Mouse (Mus musculus) left cerebral cortex, postnatal 25 days (tissue): ENCODE results near the gene Mprip. TPM values are rescaled to one million over a fixed set of nuclear protein-coding genes. Genes with fewer than 3 reads are reported as not detected.
"Not testable (repeated sequence)": the region's sequence is repeated elsewhere in the genome, so short reads cannot be mapped to it uniquely, and the experiment has no call there.

ENCODE experiments used
- DNase-seq, 2 experiments: peaks; one replicate each; pipeline ENCODE4 v3.0.0; 2022; ENCODE audit warnings: low spot score in 2 of 2, mixed read lengths in 1 of 2
- intact Hi-C: fragments of 180-260 bp; cut with DNase I; formaldehyde crosslinking; loops from one replicate; pipeline ENCODE4 v1.15.1; 2025
- total RNA-seq, 2 experiments: library from RNA; stranded (reverse); gene quantifications; 2 replicates each; pipeline ENCODE4 v1.2.3; 2021

Mprip gene
- total RNA-seq, 2 experiments from 2014 or later = 276 to 292 TPM

DNA sequence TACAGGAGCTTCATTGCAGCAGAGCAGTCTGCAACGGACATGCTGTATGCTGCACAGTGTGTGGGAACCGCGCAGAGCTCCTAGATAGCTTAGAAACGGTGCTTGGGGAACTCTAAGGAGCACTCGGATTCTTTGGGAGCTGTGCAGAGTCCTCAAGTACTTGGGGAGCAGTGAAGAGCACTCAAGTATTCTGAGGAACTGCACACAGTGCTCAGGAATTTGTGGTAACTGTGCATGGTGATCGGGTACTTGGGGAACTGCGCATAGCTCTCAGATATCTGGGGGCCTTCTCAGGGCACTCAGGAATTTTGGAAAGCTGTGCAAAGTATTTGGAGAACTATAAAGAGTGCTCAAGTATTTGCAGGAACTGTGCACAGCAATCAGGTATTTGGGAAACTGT lies 16.1 kb upstream of the Mprip start:
- intact Hi-C loops = no loop called here

GRCm38 (mm10) chr11:59649058-59649457 lies 12.0 kb upstream of the Mprip start:
- intact Hi-C loops = no loop called here
- no peak for DNase-seq

More for the DNA sequence above, 16.1 kb upstream of the Mprip start:
- DNase-seq = no peak

GRCm38 (mm10) chr11:59653003-59653402 lies 8.1 kb upstream of the Mprip start:
- intact Hi-C loops = no loop called here
- no peak for DNase-seq

DNA sequence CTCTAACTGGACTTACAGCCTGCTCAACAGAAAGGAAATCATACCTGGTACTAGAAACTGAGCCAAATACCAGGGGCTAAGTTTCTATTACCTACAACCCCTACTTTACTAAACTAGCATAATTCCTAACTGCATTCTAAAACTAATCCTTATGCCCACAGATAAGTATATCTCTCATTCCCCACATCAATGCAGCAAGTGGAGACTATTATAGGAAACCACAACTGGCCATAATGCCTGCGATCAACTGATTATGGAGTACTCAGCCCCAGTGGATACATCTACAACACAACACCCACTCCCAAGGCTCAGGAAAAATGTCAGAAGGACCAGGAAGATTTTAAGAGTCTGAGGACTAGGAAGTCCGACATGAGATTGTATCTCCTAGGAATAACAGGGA lies 7.6 kb upstream of the Mprip start:
- no peak for DNase-seq
- intact Hi-C loops = no loop called here

GRCm38 (mm10) chr11:59655337-59655736 lies 5.8 kb upstream of the Mprip start:
- no peak for DNase-seq
- intact Hi-C loops = no loop called here

DNA sequence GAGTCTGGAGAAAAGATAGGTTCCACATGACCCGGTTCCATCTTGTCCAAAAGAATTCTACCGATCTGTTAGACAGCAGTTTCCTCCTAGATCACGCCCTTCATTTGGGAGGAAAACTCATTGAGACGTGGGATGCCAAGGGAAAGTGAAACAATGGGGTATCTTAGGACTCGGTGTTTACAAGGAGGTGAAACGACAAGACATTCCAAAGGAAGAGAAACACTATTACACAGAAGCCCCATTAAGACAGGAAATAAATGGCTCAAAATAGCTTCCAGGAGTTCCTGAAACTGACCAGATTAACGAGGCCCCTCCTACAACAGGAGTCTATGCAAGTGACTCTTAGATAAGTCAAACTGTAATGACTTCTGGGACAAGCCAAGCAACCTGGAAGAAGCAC lies 5.1 kb upstream of the Mprip start:
- intact Hi-C loops = no loop called here
- DNase-seq = no peak

- intact Hi-C loops = loop anchor here (5.0 kb wide), 2 partner anchors 46 to 71 kb away; no protein-coding TSS in a partner anchor
- DNase-seq = no peak
Measured at GRCm38 (mm10) chr11:59661601-59662248, 620 bp downstream of the Mprip start.

DNA sequence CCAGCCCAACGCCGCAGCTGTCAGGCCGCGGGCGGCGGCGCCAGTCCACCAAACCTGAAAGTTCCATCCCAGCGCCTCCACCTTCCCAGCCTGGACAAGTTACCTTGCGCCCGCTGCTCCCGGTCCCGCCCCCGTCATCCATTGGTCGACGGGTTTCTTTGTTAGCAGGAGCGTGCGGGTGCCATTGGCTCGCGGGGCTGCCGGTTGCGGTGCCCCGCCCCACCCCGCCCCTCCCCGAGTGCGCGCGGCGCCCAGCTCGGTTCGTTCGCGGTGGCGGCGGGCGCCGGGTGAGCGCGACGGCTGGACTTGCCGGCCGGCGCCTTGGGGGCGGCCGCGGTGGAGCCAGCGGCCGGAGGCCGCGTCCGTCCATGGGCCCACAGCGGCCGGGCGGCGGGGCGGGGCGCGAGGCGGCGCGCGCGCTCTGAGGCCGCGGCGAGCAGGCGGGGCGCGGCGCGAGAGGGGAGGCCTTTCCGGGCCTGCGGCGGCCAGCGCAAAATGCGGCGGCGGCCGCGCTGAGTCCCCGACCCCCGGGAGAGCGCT lies 1.2 kb downstream of the Mprip start:
- intact Hi-C loops = loop anchor here (5.0 kb wide), 2 partner anchors 45 to 70 kb away; no protein-coding TSS in a partner anchor
- DNase-seq = peak; percentile 97 to 98

- peak; percentile 10 to 29 for DNase-seq
- intact Hi-C loops = loop anchor here (5.0 kb wide), 2 partner anchors 44 to 69 kb away; no protein-coding TSS in a partner anchor
Measured at GRCm38 (mm10) chr11:59662877-59663775, 2.0 kb downstream of the Mprip start.

GRCm38 (mm10) chr11:59663776-59664320 lies 2.7 kb downstream of the Mprip start:
- no peak for DNase-seq
- intact Hi-C loops = loop anchor here (5.0 kb wide), 2 partner anchors 43 to 68 kb away; no protein-coding TSS in a partner anchor

DNA sequence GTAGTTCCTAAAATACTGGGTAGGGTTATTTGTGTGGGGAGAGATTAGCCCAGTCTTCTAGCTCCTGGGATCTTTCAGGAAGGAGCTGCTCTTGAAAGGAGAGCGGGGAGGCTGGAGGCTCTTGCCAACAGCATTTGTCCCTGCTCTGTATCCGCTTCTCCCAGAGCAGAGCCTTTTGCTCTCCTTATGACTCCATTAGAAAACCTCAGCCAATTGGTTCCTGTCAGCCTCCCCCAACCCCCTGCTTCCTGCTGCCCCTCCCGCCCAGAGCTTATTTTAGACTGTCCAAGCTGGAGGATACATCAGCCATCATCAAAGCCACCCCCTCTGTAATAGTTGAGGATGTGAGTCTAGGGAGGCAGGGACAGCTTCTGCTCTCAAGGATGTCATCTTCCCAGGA lies 3.7 kb downstream of the Mprip start:
- intact Hi-C loops = loop anchor here (5.0 kb wide), 2 partner anchors 42 to 67 kb away; no protein-coding TSS in a partner anchor
- peak; percentile 23 to 74 for DNase-seq

DNA sequence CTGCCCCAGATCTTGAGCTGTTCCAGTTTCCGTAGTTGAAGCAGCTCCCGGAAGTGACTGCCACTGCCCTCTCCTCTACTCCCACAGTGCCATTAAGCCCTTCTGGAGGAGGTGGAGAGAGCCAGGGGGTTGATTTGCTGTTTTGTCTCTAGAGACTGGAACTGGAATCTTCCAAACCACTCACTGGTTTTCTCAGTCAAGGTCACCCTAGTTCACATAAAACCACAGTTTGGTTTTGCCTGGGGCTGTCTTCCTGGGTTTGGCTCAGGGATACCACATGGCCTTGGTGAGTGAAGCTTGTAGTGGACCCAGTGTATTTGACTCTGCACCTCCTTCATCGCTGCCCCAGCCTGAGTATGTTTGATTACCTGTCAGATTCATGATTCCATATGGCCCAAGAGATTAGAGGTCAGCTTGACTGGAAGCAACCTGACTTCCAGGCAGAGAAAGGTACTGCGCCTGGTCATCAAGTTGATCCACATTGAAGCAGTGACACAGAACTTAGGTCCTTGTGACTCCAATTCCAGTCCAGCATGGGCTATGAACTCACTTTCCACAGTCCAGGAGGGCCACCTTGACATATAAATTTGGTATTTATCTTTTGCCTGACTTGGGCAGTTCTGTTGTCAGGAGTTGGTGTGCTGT lies 10.1 kb downstream of the Mprip start:
- no peak for DNase-seq
- intact Hi-C loops = no loop called here

DNA sequence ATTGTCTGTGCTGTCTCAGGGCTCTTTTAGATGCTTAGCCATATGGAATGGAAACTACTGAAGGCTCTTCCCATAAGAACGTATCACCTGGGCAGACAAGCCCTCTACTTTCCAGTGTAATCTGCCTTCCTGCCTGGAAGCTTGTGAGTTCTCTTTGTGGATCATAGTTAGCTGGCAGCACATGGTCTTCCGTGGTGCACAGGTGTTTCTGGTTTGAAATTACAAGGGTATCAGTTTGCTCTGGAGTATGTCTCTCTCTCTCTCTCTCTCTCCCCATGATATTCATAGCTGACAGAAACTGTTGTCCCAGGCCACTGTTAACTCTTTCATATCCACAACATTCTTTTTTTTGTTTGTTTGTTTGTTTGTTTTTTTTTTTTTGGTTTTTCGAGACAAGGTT lies 12.9 kb downstream of the Mprip start:
- intact Hi-C loops = no loop called here
- DNase-seq = no peak

GRCm38 (mm10) chr11:59674746-59675145 lies 13.6 kb downstream of the Mprip start:
- DNase-seq, intact Hi-C loops: not testable (repeated sequence)

DNA sequence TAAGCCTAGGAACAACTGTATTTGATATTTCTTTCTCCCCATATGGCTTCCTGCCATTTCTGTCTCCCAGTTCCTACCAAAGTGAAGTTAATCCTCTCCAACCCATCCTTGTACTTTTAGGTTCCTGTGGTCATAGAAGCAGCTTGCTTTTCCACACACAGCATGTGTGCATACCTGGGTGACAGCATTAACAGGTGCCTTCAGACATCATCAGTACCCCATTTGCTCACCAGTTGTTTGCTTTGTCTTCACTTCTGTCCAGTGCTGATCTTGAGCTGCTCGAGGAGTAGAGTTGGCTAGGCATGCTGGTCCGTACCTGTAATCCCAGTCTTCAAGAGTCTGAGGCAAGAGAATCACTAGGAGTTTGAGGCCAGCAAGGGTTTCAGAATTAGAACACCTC lies 16.7 kb downstream of the Mprip start:
- DNase-seq = no peak
- intact Hi-C loops = no loop called here

DNA sequence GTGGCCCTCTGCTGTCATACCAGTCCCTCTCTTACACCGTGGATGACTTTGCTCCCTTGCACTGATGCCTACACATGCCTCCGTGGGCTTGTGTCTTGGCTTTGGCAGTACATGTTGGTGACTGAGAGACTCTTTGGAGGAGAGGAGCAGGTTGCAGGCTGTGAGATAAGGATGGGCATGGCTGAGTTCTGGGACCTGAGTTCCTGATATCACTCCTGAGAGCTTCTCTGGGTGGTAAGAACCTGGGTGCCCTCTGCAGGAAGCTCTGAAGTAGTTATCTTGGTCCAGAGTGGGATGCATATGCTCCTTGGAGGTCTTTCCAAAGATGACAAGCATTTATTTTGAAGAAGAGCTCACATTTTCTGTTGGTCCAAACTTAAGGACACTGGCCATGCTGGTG lies 17.6 kb downstream of the Mprip start:
- intact Hi-C loops = no loop called here
- no peak for DNase-seq

DNA sequence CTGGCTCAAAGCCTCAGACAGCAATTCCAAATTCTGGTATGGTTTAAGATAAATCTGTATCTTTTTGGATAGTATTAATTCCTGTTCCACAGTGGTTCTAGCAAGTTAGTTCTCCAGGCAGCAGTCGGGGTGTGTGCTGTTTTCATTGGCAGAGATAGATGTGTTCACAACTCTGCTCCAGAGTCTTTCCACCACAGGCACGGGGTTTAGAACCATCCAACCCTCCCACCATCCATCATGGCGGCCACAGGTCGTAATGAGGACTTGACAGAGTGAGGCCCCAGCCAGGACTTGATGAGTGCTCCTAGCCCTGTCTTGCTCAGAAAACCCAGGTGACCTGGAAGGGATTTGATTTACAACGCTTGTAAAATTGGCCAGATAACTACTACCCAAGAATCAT lies 19.0 kb downstream of the Mprip start:
- intact Hi-C loops = no loop called here
- DNase-seq = no peak

DNA sequence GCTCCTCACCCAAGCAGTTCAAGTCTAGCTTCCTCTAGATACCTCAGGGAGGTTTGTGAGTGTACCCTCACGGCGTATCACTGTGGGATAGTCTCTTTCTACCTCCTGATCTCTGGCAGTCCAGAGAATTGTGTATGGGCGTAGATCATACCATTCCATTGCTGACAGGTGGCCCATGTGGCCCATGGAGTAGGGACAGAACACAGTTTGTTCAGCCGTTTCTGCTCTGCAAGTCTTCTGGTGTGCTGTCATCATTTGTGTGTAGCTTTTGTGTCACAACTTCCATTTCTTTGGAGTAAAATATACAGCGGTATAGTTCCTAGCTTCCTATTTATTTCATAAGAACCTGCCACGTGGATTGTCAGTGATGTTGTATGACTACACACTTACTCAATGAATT lies 23.9 kb downstream of the Mprip start:
- intact Hi-C loops = no loop called here
- no peak for DNase-seq

DNA sequence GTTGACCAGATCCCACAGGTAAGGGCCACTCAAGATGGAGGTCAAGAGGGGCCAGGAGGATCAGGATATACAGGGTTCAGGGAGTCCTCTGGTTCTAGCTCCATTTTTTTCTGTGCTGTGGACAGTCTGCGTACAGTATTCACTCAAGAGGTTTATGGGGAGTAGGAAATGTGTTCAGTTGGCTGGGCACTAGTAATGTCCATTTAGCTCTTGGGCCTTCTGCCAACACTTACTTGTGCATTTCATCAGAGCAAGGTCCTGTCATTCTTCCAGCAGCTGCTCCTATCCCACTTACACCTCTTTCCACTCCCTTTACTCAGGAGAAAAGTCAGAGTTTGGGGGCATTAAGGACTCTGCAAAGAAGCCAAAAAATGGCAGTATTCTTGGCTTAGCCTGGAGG lies 33.4 kb downstream of the Mprip start:
- intact Hi-C loops = no loop called here
- DNase-seq = no peak

DNA sequence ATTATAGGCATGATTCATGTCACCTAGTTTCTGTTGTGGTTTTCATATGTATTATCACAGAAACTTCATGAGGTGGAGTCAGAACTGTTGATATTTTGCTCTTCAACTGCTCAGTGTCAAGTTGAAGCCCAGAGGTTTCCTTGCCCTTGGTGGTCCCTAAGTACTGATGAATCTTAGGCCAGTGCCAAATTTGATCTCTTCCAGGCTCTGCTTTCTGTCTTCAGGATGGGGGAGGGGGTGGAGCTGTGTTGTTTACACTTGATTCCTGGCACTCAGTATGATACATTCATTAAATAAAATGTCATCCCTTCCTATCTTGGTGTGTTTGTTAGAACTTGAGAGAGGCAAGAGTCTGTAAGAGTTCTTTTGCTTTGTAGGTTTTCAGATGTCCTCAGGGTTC lies 34.4 kb downstream of the Mprip start:
- intact Hi-C loops = no loop called here
- DNase-seq = no peak
